Mouse (Mus musculus): Measurements from ENCODE around the gene Gm21985. TPM values are rescaled to one million over a fixed set of nuclear protein-coding genes. Genes with fewer than 3 reads are reported as not detected.
"Not testable (repeated sequence)": the region's sequence is repeated elsewhere in the genome, so short reads cannot be mapped to it uniquely, and the experiment has no call there.

The Gm21985 gene
- polyA plus RNA-seq, 1 experiment: not detected

- no peak for DNase-seq
- TF ChIP-seq POLR2A (IDR thresholded peaks at IDR 0.05; ENCODE audit: control insufficient read depth, extremely low read depth, insufficient read depth, low read length, poor library complexity) (no peak), CTCF (IDR thresholded peaks at IDR 0.05; ENCODE audit: borderline replicate concordance, control insufficient read depth, extremely low read depth, insufficient read depth, low read length, poor library complexity) (no peak)
- H3K36me3 ChIP-seq (ENCODE audit: control insufficient read depth, insufficient read depth, low read length): no peaks in the 10 kb centered on the region
- 96% methylated on average over 2 of the region's 2 CpGs for WGBS
- no peak overlapping the region for H3K4me3 ChIP-seq (ENCODE audit: control insufficient read depth, insufficient read depth, low read length)
- no peaks in the 10 kb centered on the region for H3K27me3 ChIP-seq (ENCODE audit: control insufficient read depth, insufficient read depth, low read length)
- H3K4me1 ChIP-seq (replicated peaks; ENCODE audit: control insufficient read depth, insufficient read depth, low read length): no peaks in the 10 kb centered on the region
- H3K27ac ChIP-seq (ENCODE audit: control insufficient read depth, insufficient read depth, low read length): no peak overlapping the region
Measured at GRCm38 (mm10) chr2:112432523-112432922, 166.4 kb downstream of the Gm21985 start.

DNA sequence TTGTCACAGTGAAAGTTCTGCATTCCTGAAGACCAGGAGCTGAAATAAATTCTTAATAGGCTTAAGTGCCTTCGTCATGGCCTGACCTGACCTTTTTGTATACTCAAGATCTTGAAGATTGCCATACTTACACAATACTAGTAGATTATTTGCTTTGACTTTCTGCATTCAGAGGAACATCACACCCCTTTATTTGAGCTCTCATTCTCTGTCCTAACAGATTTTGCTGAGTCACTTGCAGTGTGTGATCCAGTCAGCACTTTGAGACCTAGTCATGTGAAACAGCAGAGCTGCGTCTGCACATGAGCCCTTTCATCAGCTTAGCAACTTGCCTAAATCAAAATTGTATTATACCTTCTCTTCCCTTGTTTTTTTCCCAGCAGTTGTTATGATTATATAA lies 167.2 kb downstream of the Gm21985 start:
- H3K36me3 ChIP-seq (ENCODE audit: control insufficient read depth, insufficient read depth, low read length): no peaks in the 10 kb centered on the region
- no peak for DNase-seq
- no peaks in the 10 kb centered on the region for H3K4me1 ChIP-seq (replicated peaks; ENCODE audit: control insufficient read depth, insufficient read depth, low read length)
- WGBS: 77% methylated on average over 2 of the region's 2 CpGs
- no peak overlapping the region for H3K4me3 ChIP-seq (ENCODE audit: control insufficient read depth, insufficient read depth, low read length)
- no peak overlapping the region for H3K27ac ChIP-seq (ENCODE audit: control insufficient read depth, insufficient read depth, low read length)
- TF ChIP-seq POLR2A (IDR thresholded peaks at IDR 0.05; ENCODE audit: control insufficient read depth, extremely low read depth, insufficient read depth, low read length, poor library complexity): no peak
- TF ChIP-seq CTCF (IDR thresholded peaks at IDR 0.05; ENCODE audit: borderline replicate concordance, control insufficient read depth, extremely low read depth, insufficient read depth, low read length, poor library complexity): no peak
- no peaks in the 10 kb centered on the region for H3K27me3 ChIP-seq (ENCODE audit: control insufficient read depth, insufficient read depth, low read length)

DNA sequence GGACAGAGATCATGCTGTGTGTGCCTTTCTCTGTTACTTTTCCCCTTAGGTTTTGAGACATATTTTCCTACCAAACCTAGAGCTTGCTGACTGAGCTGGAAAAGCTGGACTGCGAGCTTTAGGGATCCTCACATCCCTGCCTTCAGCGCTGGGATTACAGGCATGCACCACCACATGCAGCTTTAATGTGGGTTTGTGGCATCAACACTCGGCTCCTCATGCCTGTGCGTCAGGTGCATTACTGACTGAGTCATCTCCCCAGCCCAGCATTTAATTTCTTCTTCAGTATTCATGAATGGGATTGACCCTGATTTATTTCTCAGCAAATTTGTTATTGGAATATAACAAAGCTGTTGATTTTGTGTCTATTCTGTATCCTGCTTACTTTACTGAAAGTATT lies 170.2 kb downstream of the Gm21985 start:
- no peak overlapping the region for H3K4me3 ChIP-seq (ENCODE audit: control insufficient read depth, insufficient read depth, low read length)
- TF ChIP-seq POLR2A (IDR thresholded peaks at IDR 0.05; ENCODE audit: control insufficient read depth, extremely low read depth, insufficient read depth, low read length, poor library complexity) (no peak), CTCF (IDR thresholded peaks at IDR 0.05; ENCODE audit: borderline replicate concordance, control insufficient read depth, extremely low read depth, insufficient read depth, low read length, poor library complexity) (no peak)

GRCm38 (mm10) chr2:112437589-112437988 lies 171.5 kb downstream of the Gm21985 start:
- Histone ChIP-seq H3K4me1 (replicated peaks; ENCODE audit: control insufficient read depth, insufficient read depth, low read length) (no peaks in the 10 kb centered on the region), H3K27ac (ENCODE audit: control insufficient read depth, insufficient read depth, low read length) (no peak overlapping the region), H3K27me3 (ENCODE audit: control insufficient read depth, insufficient read depth, low read length) (no peaks in the 10 kb centered on the region), H3K36me3 (ENCODE audit: control insufficient read depth, insufficient read depth, low read length) (no peaks in the 10 kb centered on the region), H3K4me3 (ENCODE audit: control insufficient read depth, insufficient read depth, low read length) (no peak overlapping the region)
- no peak for TF ChIP-seq POLR2A (IDR thresholded peaks at IDR 0.05; ENCODE audit: control insufficient read depth, extremely low read depth, insufficient read depth, low read length, poor library complexity)
- TF ChIP-seq CTCF (IDR thresholded peaks at IDR 0.05; ENCODE audit: borderline replicate concordance, control insufficient read depth, extremely low read depth, insufficient read depth, low read length, poor library complexity): no peak
- no peak for DNase-seq
- 82% methylated on average over 2 of the region's 2 CpGs for WGBS

More for the DNA sequence above, 170.2 kb downstream of the Gm21985 start:
- no peaks in the 10 kb centered on the region for H3K36me3 ChIP-seq (ENCODE audit: control insufficient read depth, insufficient read depth, low read length)
- H3K27me3 ChIP-seq (ENCODE audit: control insufficient read depth, insufficient read depth, low read length): no peaks in the 10 kb centered on the region
- H3K27ac ChIP-seq (ENCODE audit: control insufficient read depth, insufficient read depth, low read length): no peak overlapping the region
- no peaks in the 10 kb centered on the region for H3K4me1 ChIP-seq (replicated peaks; ENCODE audit: control insufficient read depth, insufficient read depth, low read length)
- no peak for DNase-seq
- 33% methylated on average over 4 of the region's 4 CpGs for WGBS

GRCm38 (mm10) chr2:112443491-112443890 lies 177.4 kb downstream of the Gm21985 start:
- Histone ChIP-seq H3K27ac (ENCODE audit: control insufficient read depth, insufficient read depth, low read length) (no peak overlapping the region), H3K27me3 (ENCODE audit: control insufficient read depth, insufficient read depth, low read length) (no peaks in the 10 kb centered on the region), H3K4me1 (replicated peaks; ENCODE audit: control insufficient read depth, insufficient read depth, low read length) (no peaks in the 10 kb centered on the region), H3K4me3 (ENCODE audit: control insufficient read depth, insufficient read depth, low read length) (no peak overlapping the region), H3K36me3 (ENCODE audit: control insufficient read depth, insufficient read depth, low read length) (no peaks in the 10 kb centered on the region)
- no peak for TF ChIP-seq POLR2A (IDR thresholded peaks at IDR 0.05; ENCODE audit: control insufficient read depth, extremely low read depth, insufficient read depth, low read length, poor library complexity)
- TF ChIP-seq CTCF (IDR thresholded peaks at IDR 0.05; ENCODE audit: borderline replicate concordance, control insufficient read depth, extremely low read depth, insufficient read depth, low read length, poor library complexity): no peak
- WGBS: 85% methylated on average over 2 of the region's 2 CpGs
- no peak for DNase-seq

- DNase-seq: no peak
- Histone ChIP-seq H3K36me3 (ENCODE audit: control insufficient read depth, insufficient read depth, low read length) (no peaks in the 10 kb centered on the region), H3K27ac (ENCODE audit: control insufficient read depth, insufficient read depth, low read length) (no peak overlapping the region), H3K27me3 (ENCODE audit: control insufficient read depth, insufficient read depth, low read length) (no peaks in the 10 kb centered on the region), H3K4me1 (replicated peaks; ENCODE audit: control insufficient read depth, insufficient read depth, low read length) (no peaks in the 10 kb centered on the region), H3K4me3 (ENCODE audit: control insufficient read depth, insufficient read depth, low read length) (no peak overlapping the region)
- no peak for TF ChIP-seq CTCF (IDR thresholded peaks at IDR 0.05; ENCODE audit: borderline replicate concordance, control insufficient read depth, extremely low read depth, insufficient read depth, low read length, poor library complexity)
- no peak for TF ChIP-seq POLR2A (IDR thresholded peaks at IDR 0.05; ENCODE audit: control insufficient read depth, extremely low read depth, insufficient read depth, low read length, poor library complexity)
Measured at GRCm38 (mm10) chr2:112445511-112445910, 179.4 kb downstream of the Gm21985 start.

DNA sequence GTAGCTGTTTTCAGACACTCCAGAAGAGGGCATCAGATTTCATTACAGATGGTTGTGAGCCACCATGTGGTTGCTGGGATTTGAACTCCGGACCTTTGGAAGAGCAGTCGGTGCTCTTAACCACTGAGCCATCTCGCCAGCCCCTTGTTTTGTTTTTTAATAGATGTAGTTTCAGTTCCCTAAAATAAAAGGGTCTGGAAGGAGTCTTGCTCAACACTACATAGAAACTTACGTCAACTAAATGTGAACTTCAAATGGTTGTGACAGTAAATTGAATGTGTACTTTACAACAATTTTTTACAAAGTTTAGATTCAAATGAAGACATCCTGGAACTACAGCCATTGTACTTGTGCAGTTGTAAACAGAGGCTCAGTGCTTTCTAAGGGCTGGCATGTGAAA lies 181.9 kb downstream of the Gm21985 start:
- WGBS: 42% methylated on average over 4 of the region's 4 CpGs
- H3K4me3 ChIP-seq (ENCODE audit: control insufficient read depth, insufficient read depth, low read length); H3K27me3 ChIP-seq (ENCODE audit: control insufficient read depth, insufficient read depth, low read length); H3K27ac ChIP-seq (ENCODE audit: control insufficient read depth, insufficient read depth, low read length); H3K36me3 ChIP-seq (ENCODE audit: control insufficient read depth, insufficient read depth, low read length); H3K4me1 ChIP-seq (replicated peaks; ENCODE audit: control insufficient read depth, insufficient read depth, low read length); DNase-seq: not testable (repeated sequence)
